Mouse (Mus musculus) activated CD4-positive, CD25-positive, alpha-beta regulatory T cell, adult 4 months (primary cell): ENCODE results near the gene Bphl. TPM values are rescaled to one million over a fixed set of nuclear protein-coding genes. Genes with fewer than 3 reads are reported as not detected.
A peak's percentile ranks its signal among the peaks of the same experiment; 100 is the strongest.

ENCODE experiments used
- ATAC-seq: one replicate; pipeline ENCODE4 v1.8.0; 2017
- polyA plus RNA-seq, 2 experiments: library from polyadenylated mRNA; unstranded; fragments of 100-300 nt; shearing (Covaris generic); gene quantifications; one replicate each; pipeline ENCODE4 v1.2.1; 2017

Bphl gene
- polyA plus RNA-seq, 2 experiments from 2014 or later, result 20.0 to 25.5 TPM

GRCm38 (mm10) chr13:34089358-34089757 is 52.0 kb downstream of the Bphl start:
- ATAC-seq, result peak; percentile 17

DNA sequence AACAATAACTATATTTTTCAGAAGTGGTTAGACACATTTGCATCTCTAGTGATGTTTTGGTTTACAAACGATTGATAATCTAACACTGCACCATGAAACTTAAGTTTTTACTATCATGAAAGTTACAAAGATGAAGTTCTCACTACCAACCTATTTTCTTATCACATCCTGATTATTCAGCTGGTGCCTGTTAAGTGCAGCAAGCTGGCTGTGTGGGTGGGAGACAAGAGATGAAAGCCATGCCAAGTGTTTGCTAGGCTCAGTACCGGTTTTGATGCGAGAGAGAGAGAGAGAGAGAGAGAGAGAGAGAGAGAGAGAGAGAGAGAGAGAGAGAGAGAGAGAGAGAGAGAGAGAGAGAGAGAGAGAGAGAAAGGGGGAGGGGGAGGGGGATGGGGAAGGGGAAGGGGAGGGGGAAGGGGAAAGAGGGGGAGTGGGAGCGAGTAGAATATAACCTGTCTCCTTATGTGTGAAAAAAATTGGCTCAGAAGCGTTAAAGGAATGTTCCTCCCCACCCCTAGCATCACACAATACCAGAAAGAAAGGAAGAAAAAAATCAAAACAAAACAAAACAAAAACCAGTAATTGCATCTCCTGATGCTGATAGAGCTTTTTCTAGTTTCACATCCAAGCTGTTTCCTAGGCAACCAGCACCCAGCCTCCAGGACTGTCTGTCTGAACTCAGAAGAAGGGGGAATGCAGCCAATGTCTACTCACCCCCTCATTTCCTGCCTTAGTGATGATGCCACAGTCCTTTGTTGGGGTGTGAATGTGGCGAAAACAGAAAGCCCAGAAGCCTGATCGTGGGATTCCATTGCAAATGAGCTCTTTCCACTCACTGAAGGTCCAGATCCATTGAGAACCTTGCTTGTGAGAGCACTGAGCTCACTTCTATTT is 58.4 kb downstream of the Bphl start:
- peak; percentile 94 for ATAC-seq

- no peak for ATAC-seq
Measured at GRCm38 (mm10) chr13:34096455-34096854, 59.1 kb downstream of the Bphl start.

DNA sequence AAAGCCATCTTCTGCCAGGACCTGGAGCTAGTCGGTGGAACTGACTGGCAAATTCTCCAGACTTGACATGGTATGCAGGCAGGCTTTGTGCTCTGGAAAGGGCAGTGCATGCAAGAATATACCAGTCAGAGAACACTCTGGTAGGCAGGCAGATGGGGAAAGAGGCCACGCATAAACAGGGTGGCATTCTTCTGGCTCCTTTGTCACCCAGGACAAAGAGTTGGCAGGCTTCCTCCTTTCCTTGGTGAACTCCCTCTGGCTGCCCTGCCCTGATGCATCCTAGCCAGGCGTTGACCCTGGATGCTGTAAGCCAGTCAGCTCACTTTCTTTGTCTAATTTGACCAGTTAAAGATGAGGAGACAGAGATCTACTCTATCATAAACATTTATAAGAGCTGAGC is 59.7 kb downstream of the Bphl start:
- ATAC-seq, result no peak

- no peak for ATAC-seq
Measured at GRCm38 (mm10) chr13:34100733-34101132, 63.3 kb downstream of the Bphl start.

DNA sequence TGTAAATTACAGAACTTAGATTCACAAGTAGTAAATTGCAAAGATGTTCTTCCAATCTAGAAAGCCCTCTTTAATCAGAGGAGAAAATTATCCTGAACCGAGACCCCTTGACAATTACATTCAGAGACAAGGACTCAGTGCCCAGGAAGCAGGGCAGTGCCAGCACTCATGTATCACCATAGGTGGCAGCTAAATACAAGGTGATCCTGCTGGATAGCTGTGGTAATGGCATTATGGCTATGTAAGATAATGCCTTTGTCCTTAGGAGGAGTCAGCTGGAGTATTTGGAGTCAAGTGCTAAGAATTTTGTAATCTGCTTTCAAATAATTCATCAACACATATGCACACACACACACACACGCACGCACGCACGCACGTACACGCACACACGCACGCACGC is 63.9 kb downstream of the Bphl start:
- ATAC-seq, result no peak

DNA sequence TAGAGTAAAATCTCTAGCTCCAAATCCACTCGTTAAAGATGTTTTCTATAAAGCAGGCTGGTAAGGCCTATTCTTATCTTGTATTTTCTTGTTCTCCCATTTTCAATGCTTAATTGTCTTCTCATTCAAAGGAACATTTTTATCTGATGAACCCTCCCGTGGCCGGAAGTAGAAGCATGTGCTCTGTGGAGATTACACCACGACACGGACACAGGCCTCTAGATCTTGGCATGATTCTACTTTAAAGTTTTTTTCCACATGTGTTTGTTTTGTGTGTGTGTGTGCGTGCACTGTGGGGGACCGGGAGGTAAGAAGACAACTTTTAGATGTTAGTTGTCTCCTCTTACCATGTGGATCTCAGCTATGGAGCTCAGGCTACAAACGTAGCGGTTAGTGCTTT is 64.5 kb downstream of the Bphl start:
- ATAC-seq, result no peak

DNA sequence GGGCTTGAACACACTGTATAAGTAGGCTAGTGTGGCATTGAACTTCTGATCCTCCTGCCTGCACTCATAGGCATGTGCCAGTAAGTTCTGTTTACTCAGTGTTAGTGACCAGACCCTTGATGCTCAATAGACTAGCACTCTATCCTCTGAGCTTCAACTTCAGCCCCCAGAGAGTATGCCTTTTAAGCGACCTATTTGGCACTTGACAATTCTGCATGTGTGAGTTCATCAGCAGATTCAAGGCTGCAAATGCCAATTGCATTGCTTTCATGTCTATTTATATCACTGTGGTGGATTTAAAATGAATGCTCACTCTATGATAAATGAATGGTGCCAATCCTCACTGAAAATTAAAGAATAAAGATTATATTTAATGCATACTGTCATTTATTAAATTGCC is 68.0 kb downstream of the Bphl start:
- ATAC-seq, result no peak

DNA sequence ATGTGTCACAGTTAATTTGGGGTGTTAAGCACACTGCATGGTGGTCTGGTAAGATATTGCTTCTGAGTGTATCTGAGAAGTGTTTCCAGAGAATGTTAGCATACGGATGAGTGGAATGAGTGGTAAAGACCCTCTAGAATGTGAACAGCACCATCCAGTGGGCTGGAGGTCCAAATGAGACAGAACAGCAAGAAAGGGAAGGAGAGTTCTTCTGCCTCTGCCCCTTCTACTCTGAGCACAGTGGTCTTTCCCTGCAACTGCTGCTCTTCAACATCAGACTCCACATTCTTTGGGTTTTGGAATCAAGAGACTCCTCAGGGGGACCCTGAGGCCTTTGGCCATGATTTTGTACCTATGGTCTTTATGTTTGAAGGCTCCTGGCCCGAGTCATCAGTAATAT is 68.9 kb downstream of the Bphl start:
- no peak for ATAC-seq

DNA sequence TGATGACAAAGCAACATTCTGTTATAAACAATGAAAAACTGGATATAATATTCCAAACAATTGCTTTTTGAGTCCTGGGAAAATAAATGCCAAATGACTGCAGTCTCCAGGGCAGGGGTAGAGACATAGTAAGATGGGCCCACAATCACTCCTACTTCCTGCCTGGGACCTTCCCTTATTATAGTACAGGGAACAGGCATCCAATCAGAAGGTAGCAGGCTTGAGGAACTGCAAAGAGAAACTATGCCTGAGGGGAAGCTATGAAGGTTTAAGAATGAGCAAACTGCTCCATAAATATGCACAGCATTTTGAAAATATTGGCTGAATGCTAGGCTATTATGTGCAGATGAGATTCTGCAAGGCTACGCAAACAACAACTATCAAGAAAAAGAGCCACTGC is 69.6 kb downstream of the Bphl start:
- no peak for ATAC-seq

GRCm38 (mm10) chr13:34109035-34109676 is 71.8 kb downstream of the Bphl start:
- no peak for ATAC-seq

GRCm38 (mm10) chr13:34109677-34110058 is 72.3 kb downstream of the Bphl start:
- no peak for ATAC-seq

DNA sequence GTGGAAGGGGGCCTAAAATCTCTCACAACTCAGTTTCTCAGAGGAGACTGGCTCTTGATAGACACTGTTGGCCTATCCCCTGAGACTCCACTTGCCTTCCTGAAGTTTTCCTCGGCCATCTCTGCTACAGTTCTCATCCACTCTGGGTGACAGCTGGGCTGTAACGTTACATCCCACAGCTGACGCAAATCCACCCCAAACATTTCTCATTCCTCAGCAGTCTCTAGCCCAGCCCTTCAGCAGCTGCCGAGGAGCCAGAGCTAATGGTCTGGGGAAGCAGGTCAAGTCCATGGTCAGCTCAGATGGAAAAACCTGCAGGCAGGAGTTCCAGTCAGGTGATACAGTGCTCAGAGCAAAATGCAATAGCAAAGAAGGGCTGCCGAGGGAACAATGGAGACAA is 73.6 kb downstream of the Bphl start:
- no peak for ATAC-seq

GRCm38 (mm10) chr13:34111878-34112277 is 74.5 kb downstream of the Bphl start:
- ATAC-seq, result no peak

- ATAC-seq, result no peak
Measured at GRCm38 (mm10) chr13:34112369-34113081, 75.1 kb downstream of the Bphl start.

DNA sequence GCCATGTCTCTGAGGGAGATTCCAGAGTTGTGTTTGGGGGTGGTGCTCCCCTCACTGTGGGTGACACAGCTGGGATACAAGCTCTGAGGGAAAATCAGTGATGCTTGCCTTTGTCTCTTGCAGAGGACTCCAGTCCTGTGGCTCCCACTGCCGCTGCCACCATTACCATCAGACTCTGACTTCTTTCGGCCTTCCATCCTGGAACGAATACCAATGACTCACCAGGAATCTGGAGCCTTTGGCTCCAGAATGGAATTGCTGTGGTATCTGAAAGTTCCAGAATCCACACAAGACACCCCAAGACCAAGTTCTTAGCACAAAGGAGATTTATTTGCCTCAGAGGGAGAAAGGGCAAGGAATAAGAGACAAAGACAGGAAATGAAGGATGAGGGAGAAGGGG is 75.7 kb downstream of the Bphl start:
- ATAC-seq, result no peak

- no peak for ATAC-seq
Measured at GRCm38 (mm10) chr13:34114654-34115053, 77.3 kb downstream of the Bphl start.

- ATAC-seq, result no peak
Measured at GRCm38 (mm10) chr13:34116508-34116907, 79.1 kb downstream of the Bphl start.

- no peak for ATAC-seq
Measured at GRCm38 (mm10) chr13:34118816-34119215, 81.4 kb downstream of the Bphl start.

GRCm38 (mm10) chr13:34119406-34119805 is 82.0 kb downstream of the Bphl start:
- ATAC-seq, result no peak

- no peak for ATAC-seq
Measured at GRCm38 (mm10) chr13:34120536-34120935, 83.1 kb downstream of the Bphl start.
